Mouse (Mus musculus) fat pad, adult 2 months (tissue): ENCODE results near the gene Nr2c1.

Experiments used
- DNase-seq: peaks from one replicate; pipeline ENCODE4 v3.0.0-alpha.2; 2011; ENCODE audit warnings: low read depth, low spot score; ENCODE audit errors: extremely low read depth

Gene Nr2c1

GRCm38 (mm10) chr10:94147756-94148531 lies at the start of gene Nr2c1:
Nr2c1 (plus strand) TSS chr10:94148023.
- no peak for DNase-seq

- peak; percentile 96 for DNase-seq
Observed at GRCm38 (mm10) chr10:94098100-94098499, 49.7 kb upstream of the Nr2c1 start.

- DNase-seq, result no peak
Observed at GRCm38 (mm10) chr10:94105498-94105897, 42.3 kb upstream of the Nr2c1 start.

GRCm38 (mm10) chr10:94107168-94107567 lies 40.7 kb upstream of the Nr2c1 start:
- DNase-seq, result peak; percentile 67

- no peak for DNase-seq
Observed at GRCm38 (mm10) chr10:94107607-94108006, 40.2 kb upstream of the Nr2c1 start.

GRCm38 (mm10) chr10:94108791-94109190 lies 39.0 kb upstream of the Nr2c1 start:
- DNase-seq, result no peak

GRCm38 (mm10) chr10:94110834-94111754 lies 36.7 kb upstream of the Nr2c1 start:
- no peak for DNase-seq

GRCm38 (mm10) chr10:94112207-94112606 lies 35.6 kb upstream of the Nr2c1 start:
- DNase-seq, result no peak

GRCm38 (mm10) chr10:94115893-94116599 lies 31.8 kb upstream of the Nr2c1 start:
- no peak for DNase-seq

GRCm38 (mm10) chr10:94116781-94117340 lies 31.0 kb upstream of the Nr2c1 start:
- no peak for DNase-seq

GRCm38 (mm10) chr10:94117916-94118315 lies 29.9 kb upstream of the Nr2c1 start:
- no peak for DNase-seq

GRCm38 (mm10) chr10:94118993-94119392 lies 28.8 kb upstream of the Nr2c1 start:
- no peak for DNase-seq

GRCm38 (mm10) chr10:94120676-94121075 lies 27.1 kb upstream of the Nr2c1 start:
- DNase-seq, result no peak

- no peak for DNase-seq
Observed at GRCm38 (mm10) chr10:94122595-94122994, 25.2 kb upstream of the Nr2c1 start.

- no peak for DNase-seq
Observed at GRCm38 (mm10) chr10:94123581-94123980, 24.2 kb upstream of the Nr2c1 start.

- DNase-seq, result no peak
Observed at GRCm38 (mm10) chr10:94124376-94124775, 23.4 kb upstream of the Nr2c1 start.

- no peak for DNase-seq
Observed at GRCm38 (mm10) chr10:94129680-94130119, 18.1 kb upstream of the Nr2c1 start.

GRCm38 (mm10) chr10:94133081-94133480 lies 14.7 kb upstream of the Nr2c1 start:
- DNase-seq, result no peak

GRCm38 (mm10) chr10:94133674-94134073 lies 14.1 kb upstream of the Nr2c1 start:
- no peak for DNase-seq

- DNase-seq, result peak; percentile 76
Observed at GRCm38 (mm10) chr10:94134535-94135390, 13.1 kb upstream of the Nr2c1 start.
